Mouse (Mus musculus): Measurements from ENCODE around the gene Cbx6. TPM values are rescaled to one million over a fixed set of nuclear protein-coding genes. Genes with fewer than 3 reads are reported as not detected.

Gene Cbx6
- polyA plus RNA-seq, 1 experiment: 26.1 TPM

DNA sequence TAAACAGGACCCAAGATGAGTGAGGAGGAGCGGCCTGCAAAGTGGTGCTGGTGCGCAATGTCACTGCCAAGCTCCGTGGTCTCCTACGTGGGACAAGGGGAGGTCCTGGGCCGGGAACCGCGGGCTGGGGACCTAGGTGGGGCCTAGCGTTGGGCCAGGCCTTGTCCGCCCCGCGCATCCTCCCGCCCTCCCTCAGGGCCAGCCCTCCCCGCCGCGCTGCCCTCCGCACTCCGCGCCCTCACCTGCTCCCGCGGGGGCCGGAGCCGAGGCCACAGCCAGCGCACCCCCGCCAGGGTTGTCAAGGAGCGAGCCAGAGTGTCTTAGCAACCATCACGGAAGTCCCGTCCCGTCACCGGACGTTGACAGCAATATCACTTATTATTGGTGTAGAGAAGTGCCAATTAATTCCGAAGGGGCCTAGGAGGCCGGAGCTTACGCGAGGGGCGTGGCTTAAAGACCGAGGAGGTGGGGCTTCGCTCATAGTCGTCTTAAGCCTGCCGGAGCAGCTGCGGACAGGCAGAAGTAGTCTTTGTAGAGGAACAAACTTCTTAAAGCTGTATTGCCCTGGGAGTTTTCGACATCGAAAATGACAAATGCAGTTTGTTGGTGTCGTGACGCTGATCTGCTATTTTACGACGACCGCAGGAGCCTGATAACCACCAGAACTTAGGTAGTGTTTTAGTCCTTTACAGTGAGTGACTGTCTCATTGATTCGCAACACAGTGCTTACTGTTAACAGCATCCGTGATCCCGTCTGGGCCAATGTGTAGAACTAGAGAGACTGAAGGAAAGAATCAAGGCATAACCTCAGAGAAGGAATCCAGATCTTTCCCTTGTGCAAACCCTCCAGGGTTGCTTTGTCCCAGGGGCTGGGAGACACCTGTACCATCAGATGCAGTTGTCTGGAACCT, 60.1 kb downstream of the Cbx6 start:
- TF ChIP-seq SRF (IDR thresholded peaks at IDR 0.05; ENCODE audit: control insufficient read depth, insufficient read length, low read depth) (no peak), USF1 (IDR thresholded peaks at IDR 0.05; ENCODE audit: low read depth) (no peak), MAX (IDR thresholded peaks at IDR 0.05; ENCODE audit: low read depth) (peak; percentile 40), CEBPB (IDR thresholded peaks at IDR 0.05; ENCODE audit: insufficient read depth, poor library complexity, severe bottlenecking) (no peak), POLR2AphosphoS2 (IDR thresholded peaks at IDR 0.05; ENCODE audit: insufficient read length, low read depth) (peak; percentile 74), E2F4 (IDR thresholded peaks at IDR 0.05; ENCODE audit: insufficient read depth) (no peak), TCF12 (IDR thresholded peaks at IDR 0.05; ENCODE audit: insufficient read depth, poor library complexity, severe bottlenecking) (no peak), MYOG (IDR thresholded peaks at IDR 0.05; ENCODE audit: control insufficient read depth in 1 of 3, insufficient read depth in 1 of 3, insufficient read length in 2 of 3, low read depth in 2 of 3) (peak; percentile 17 to 52 (median 28)), MYOD1 (IDR thresholded peaks at IDR 0.05; ENCODE audit: control insufficient read depth in 1 of 3, insufficient read length in 2 of 3, low read depth in 2 of 3) (peak in 2 of 3 experiments; percentile 1 to 71), TCF3 (IDR thresholded peaks at IDR 0.05; ENCODE audit: insufficient read length, low read depth) (peak; percentile 11), POLR2A (IDR thresholded peaks at IDR 0.05; ENCODE audit: insufficient read length, low read depth) (peak; percentile 71)
- H3K36me3 ChIP-seq (ENCODE audit: control insufficient read depth, insufficient read depth): no peaks in the 10 kb centered on the region
- H3K79me2 ChIP-seq (ENCODE audit: control insufficient read depth, insufficient read depth): peaks cover 19% of the 10 kb centered on the region
- peak overlapping the region; percentile 60 for H3ac ChIP-seq (ENCODE audit: control insufficient read depth, insufficient read length)
- H3K4me2 ChIP-seq (ENCODE audit: low read depth): peak overlapping the region; percentile 97
- peak overlapping the region; percentile 50 for H3K4me3 ChIP-seq
- H3K27me3 ChIP-seq (ENCODE audit: control insufficient read depth, insufficient read depth, insufficient read length): no peaks in the 10 kb centered on the region

Other genes starting within 250 kb of the Cbx6 start
- not detected for gene Dmc1, start 229.6 kb downstream of the Cbx6 start, polyA plus RNA-seq (2012; fragmentation: generic; extraction: Trizol)
- 0.74 TPM for gene Fam227a, start 175.7 kb downstream of the Cbx6 start, polyA plus RNA-seq (2012; fragmentation: generic; extraction: Trizol)
- gene Cby1, start 175.5 kb downstream of the Cbx6 start, polyA plus RNA-seq (2012; fragmentation: generic; extraction: Trizol): 41.6 TPM
- gene Tomm22, start 163.8 kb downstream of the Cbx6 start, polyA plus RNA-seq (2012; fragmentation: generic; extraction: Trizol): 110 TPM
- gene Josd1, start 146.8 kb downstream of the Cbx6 start, polyA plus RNA-seq (2012; fragmentation: generic; extraction: Trizol): 40.6 TPM
- 52.7 TPM for gene Gtpbp1, start 143.8 kb downstream of the Cbx6 start, polyA plus RNA-seq (2012; fragmentation: generic; extraction: Trizol)
- gene Sun2, start 92.2 kb downstream of the Cbx6 start, polyA plus RNA-seq (2012; fragmentation: generic; extraction: Trizol): 78.0 TPM
- gene Dnal4, start 56.8 kb downstream of the Cbx6 start, polyA plus RNA-seq (2012; fragmentation: generic; extraction: Trizol): 66.8 TPM
- gene Nptxr, start 29.9 kb downstream of the Cbx6 start, polyA plus RNA-seq (2012; fragmentation: generic; extraction: Trizol): 14.3 TPM
- 3.2 TPM for gene Npcd, start 451 bp downstream of the Cbx6 start, polyA plus RNA-seq (2012; fragmentation: generic; extraction: Trizol)
- gene Apobec3, start 57.0 kb upstream of the Cbx6 start, polyA plus RNA-seq (2012; fragmentation: generic; extraction: Trizol): 10.0 TPM
- gene Cbx7, start 136.4 kb upstream of the Cbx6 start, polyA plus RNA-seq (2012; fragmentation: generic; extraction: Trizol): 4.7 TPM
- gene Pdgfb, start 180.3 kb upstream of the Cbx6 start, polyA plus RNA-seq (2012; fragmentation: generic; extraction: Trizol): 21.7 TPM